Mouse (Mus musculus) embryonic facial prominence, embryonic 11.5 days (tissue): ENCODE results near the gene Kdelc2. TPM values are rescaled to one million over a fixed set of nuclear protein-coding genes. Genes with fewer than 3 reads are reported as not detected.
A peak's percentile ranks its signal among the peaks of the same experiment; 100 is the strongest.

ENCODE experiments used
- ATAC-seq: fragments of 200-750 bp; cut with Nextera tagmentation; replicated peaks from 2 replicates; pipeline ENCODE4 v1.8.0; 2017; ENCODE audit warnings: low read depth; ENCODE audit not compliant: insufficient number of reproducible peaks, low FRiP score, low TSS enrichment
- DNase-seq: peaks from one replicate; pipeline ENCODE4 v3.0.0-alpha.2; 2015; ENCODE audit warnings: low spot score
- H3K27ac ChIP-seq: fragments of 300-500 bp; sonication (generic); replicated peaks from 2 replicates; pipeline ENCODE4 v1.5.1; 2014; ENCODE audit warnings: mild to moderate bottlenecking, low read depth, low read length, control low read depth
- H3K27me3 ChIP-seq: fragments of 300-500 bp; sonication (generic); 2 replicates; pipeline ENCODE4 v1.6.1; 2014; ENCODE audit warnings: mild to moderate bottlenecking, low read length, moderate library complexity, mixed read lengths; ENCODE audit not compliant: control insufficient read depth, insufficient read depth
- H3K36me3 ChIP-seq: fragments of 300-500 bp; sonication (generic); replicated peaks from 2 replicates; pipeline ENCODE4 v1.6.1; 2014; ENCODE audit warnings: low read depth, mild to moderate bottlenecking, low read length, moderate library complexity, mixed read lengths; ENCODE audit not compliant: control insufficient read depth, insufficient read depth
- H3K4me1 ChIP-seq: fragments of 300-500 bp; sonication (generic); 2 replicates; pipeline ENCODE4 v1.6.1; 2014; ENCODE audit warnings: low read length, mixed read lengths; ENCODE audit not compliant: control insufficient read depth, insufficient read depth
- H3K4me2 ChIP-seq: fragments of 300-500 bp; sonication (generic); 2 replicates; pipeline ENCODE4 v1.6.1; 2014; ENCODE audit warnings: low read depth, mild to moderate bottlenecking, control low read depth, low read length, moderate library complexity
- H3K4me3 ChIP-seq: fragments of 300-500 bp; sonication (generic); 2 replicates; pipeline ENCODE4 v1.5.1; 2014; ENCODE audit warnings: low read depth, low read length, control low read depth
- H3K9ac ChIP-seq: fragments of 300-500 bp; sonication (generic); replicated peaks from 2 replicates; pipeline ENCODE4 v1.6.1; 2014; ENCODE audit warnings: mild to moderate bottlenecking, control low read depth, low read length
- H3K9me3 ChIP-seq: fragments of 300-500 bp; sonication (generic); replicated peaks from 2 replicates; pipeline ENCODE4 v1.6.1; 2016; ENCODE audit warnings: mild to moderate bottlenecking, low read length, inconsistent platforms, mixed read lengths; ENCODE audit not compliant: control insufficient read depth
- WGBS: fragments of 180-500 bp; shearing (Covaris S2); extraction: QIAGEN DNeasy Blood & Tissue Kit; methylation state at CpG from one replicate; pipeline ENCODE4 v1.1.7; 2014; 5-methylcytosine and 5-hydroxymethylcytosine counted together
- polyA plus RNA-seq: library from polyadenylated mRNA; unstranded; fragments of >200 nt; fragmentation: Nextera tagmentation; extraction: Ambion mirVana; gene quantifications from 2 replicates; pipeline ENCODE4 v1.2.1, GENCODE M21; 2014

Kdelc2 gene
- polyA plus RNA-seq, 1 experiment from 2014 or later: 14.8 TPM

DNA sequence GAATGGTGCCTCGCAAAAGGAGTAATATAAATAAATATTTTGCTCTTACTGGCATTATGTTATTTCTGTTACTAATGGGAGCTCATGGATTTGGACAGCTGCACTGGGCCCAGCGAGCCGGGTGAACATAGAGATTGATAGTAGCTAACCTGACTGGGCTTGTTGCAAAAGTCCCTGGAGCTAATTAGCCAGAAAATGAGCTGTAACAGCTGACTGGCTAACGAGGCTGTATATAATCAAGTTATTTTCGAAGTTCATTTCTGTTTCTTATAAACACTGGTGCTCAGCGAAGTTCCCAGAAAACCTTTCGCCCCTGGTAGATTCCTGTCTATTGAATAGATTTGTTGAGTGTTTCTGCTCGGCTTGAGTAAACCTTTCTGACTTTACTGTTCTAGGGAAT lies 19.2 kb downstream of the Kdelc2 start:
- no peak overlapping the region for H3K4me2 ChIP-seq
- no peak overlapping the region for H3K4me3 ChIP-seq
- H3K27ac ChIP-seq: no peak overlapping the region
- ATAC-seq (no peak), DNase-seq (no peak)
- H3K9me3 ChIP-seq: no peaks in the 10 kb centered on the region
- no peaks in the 10 kb centered on the region for H3K36me3 ChIP-seq
- no peaks in the 10 kb centered on the region; the same call in 1 of the 2 replicates for H3K4me1 ChIP-seq
- WGBS: 72% methylated on average over 8 of the region's 8 CpGs
- no peaks in the 10 kb centered on the region for H3K27me3 ChIP-seq
- H3K9ac ChIP-seq: no peak overlapping the region

DNA sequence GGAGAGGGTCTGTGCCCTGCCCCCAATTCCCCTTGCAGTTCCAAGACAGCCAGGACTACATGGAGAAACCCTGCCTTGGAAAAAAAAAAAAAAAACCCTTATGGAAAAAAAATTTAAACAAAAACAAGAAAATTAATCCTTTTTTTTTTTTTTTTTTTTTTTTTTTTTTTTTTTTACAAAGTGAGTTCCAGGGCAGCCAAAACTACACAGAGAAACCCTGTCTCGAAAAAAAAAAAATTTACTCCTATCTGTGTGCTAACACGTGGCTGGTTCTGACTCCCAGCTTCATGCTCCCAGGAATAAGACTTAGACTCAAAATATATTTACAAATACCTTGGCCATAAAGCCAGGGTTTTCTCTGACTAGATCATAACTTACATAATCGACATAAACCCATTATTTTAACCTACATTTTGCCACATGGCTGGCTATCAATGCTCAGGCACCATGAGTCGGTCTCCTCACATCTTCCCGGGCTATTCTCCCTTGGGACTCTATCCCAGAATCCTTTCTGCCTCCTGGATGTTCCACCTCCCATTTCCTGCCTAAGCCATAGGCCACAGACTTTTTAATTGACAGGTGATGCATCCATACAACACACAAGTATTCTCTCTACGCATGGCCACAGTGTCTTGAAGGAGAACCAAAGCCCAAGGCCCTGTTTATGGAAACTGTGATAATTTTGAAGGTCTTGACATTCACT lies 20.4 kb downstream of the Kdelc2 start:
- WGBS: 82% methylated on average over 6 of the region's 6 CpGs
- Histone ChIP-seq H3K27ac (no peak overlapping the region), H3K4me1 (no peaks in the 10 kb centered on the region; the same call in 1 of the 2 replicates), H3K27me3 (no peaks in the 10 kb centered on the region), H3K9ac (no peak overlapping the region), H3K4me3 (no peak overlapping the region), H3K9me3 (no peaks in the 10 kb centered on the region), H3K36me3 (no peaks in the 10 kb centered on the region), H3K4me2 (no peak overlapping the region)
- ATAC-seq: no peak
- no peak for DNase-seq

DNA sequence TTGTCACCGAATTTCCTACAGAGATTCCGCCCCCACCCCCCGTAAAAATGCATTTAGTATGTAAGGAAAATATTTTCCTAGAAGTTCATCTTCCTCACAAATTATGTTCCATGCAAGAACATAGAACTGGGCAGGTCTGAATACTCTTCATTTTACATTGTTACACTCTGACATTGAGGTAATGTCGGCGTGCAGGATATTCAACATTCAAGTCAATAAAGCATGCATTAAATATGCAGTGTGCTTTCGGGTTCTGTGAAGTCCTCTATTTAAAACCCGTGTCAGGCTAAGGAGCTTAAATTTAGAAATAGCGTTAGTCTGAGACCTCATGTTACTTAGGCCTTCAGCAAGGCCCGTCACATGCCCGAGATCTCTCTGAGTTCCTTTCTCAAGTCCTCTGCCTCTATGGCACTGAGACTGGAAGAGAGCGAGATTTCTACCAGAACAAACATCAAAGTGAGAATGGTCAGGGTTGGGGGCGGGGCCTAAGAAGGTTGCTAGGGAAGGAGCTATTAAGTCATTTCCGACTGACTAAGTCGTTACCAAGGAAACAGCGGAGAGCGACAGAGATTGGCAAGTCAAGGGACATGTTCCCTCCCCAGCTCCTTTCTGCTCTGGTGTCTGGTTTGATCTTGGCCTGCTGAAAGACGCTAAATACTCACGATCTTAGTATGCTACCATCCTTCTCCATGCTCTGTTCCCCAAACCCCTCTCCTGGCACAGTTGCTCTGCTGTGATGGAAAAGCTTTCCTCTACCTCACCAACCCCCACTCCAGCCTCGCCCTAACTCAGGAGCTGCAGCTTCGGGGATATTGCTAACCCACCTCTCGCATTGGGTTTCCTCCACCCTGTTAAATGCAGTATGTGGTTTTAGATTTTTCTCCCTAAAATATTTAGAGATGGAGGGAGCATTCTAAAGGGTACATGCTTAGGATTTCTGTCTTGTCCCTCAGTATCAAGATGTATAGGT lies 21.2 kb downstream of the Kdelc2 start:
- Histone ChIP-seq H3K36me3 (no peaks in the 10 kb centered on the region), H3K27me3 (no peaks in the 10 kb centered on the region), H3K9ac (peak overlapping the region; percentile 57), H3K27ac (peak overlapping the region; percentile 49; the same call in 1 of the 2 replicates), H3K9me3 (no peaks in the 10 kb centered on the region), H3K4me1 (no peaks in the 10 kb centered on the region; the same call in 1 of the 2 replicates), H3K4me2 (peak overlapping the region; percentile 45), H3K4me3 (peak overlapping the region; percentile 39)
- WGBS: 29% methylated on average over 21 of the region's 21 CpGs
- DNase-seq (peak; percentile 92), ATAC-seq (peak; percentile 89)

DNA sequence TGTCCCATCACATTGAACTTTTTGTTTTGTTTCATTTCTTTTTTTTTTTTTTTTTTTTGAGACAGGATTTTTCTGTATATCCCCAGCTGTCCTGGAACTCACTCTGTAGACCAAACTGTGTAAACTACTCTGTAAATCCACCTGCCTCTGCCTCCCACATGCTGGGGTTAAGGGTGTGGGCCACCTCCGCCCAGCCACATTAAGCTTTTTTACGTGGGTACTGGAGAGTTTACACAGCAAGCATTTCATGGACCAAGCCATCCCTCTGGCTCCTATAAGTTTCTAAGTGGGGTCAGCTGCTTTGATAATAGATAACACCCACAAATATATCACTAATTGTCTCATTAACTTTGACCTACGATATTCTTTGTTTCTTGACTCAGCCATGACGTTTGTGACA lies 24.7 kb downstream of the Kdelc2 start:
- H3K9me3 ChIP-seq: no peaks in the 10 kb centered on the region
- H3K9ac ChIP-seq: no peak overlapping the region
- H3K27ac ChIP-seq: no peak overlapping the region
- WGBS: 84% methylated on average over 4 of the region's 4 CpGs
- ATAC-seq (no peak), DNase-seq (no peak)
- H3K4me1 ChIP-seq: no peaks in the 10 kb centered on the region; the same call in 1 of the 2 replicates
- H3K27me3 ChIP-seq: no peaks in the 10 kb centered on the region
- no peak overlapping the region for H3K4me3 ChIP-seq
- no peak overlapping the region for H3K4me2 ChIP-seq
- no peaks in the 10 kb centered on the region for H3K36me3 ChIP-seq

DNA sequence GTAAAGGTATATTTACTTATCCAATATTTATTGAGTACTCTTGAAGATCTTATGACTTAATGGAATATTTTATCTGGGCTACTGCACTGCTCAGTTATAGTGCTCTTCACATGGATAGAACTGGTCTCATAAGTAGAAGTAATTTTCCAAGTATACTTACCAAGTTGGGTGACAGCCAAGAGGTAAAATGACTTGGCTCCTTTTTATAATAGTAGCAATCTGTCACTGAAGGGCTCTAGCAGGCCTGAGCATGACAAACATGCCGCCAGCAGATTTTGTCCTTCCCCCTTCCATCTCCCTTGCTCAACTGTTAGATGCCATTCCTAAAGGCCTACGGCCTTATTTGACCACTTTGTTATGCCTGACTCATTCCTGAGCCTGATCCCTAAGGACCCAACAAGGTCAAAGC lies 25.1 kb downstream of the Kdelc2 start:
- WGBS: 84% methylated on average over 2 of the region's 2 CpGs

DNA sequence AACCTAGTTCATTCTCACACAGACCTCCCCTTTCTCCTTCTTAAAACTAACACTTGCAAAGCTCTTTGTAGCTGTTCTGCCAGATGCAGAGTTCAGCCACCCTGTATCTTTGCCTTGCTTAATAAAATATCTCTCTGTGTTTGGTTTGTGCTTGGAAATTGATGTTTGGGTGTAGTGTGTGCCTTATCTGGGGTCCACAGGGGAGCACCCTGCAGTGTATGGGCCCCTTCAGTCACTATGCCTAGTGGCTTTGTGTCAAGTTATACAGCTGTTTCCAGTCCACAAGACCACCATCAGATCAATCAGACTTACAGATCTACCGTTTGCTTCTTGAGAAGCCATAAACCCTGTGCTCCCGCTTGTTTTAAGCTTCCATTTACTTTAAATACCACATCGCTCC lies 25.6 kb downstream of the Kdelc2 start:
- H3K4me2 ChIP-seq: no peak overlapping the region
- ATAC-seq (no peak), DNase-seq (no peak)
- no peak overlapping the region for H3K4me3 ChIP-seq
- H3K36me3 ChIP-seq: no peaks in the 10 kb centered on the region
- no peaks in the 10 kb centered on the region for H3K9me3 ChIP-seq
- H3K27ac ChIP-seq: no peak overlapping the region
- no peaks in the 10 kb centered on the region; the same call in 1 of the 2 replicates for H3K4me1 ChIP-seq
- H3K9ac ChIP-seq: no peak overlapping the region
- H3K27me3 ChIP-seq: no peaks in the 10 kb centered on the region
- 85% methylated on average over 3 of the region's 3 CpGs for WGBS

More for the DNA sequence above, 25.1 kb downstream of the Kdelc2 start:
- DNase-seq (no peak), ATAC-seq (no peak)
- H3K9ac ChIP-seq: no peak overlapping the region
- no peak overlapping the region for H3K27ac ChIP-seq
- H3K27me3 ChIP-seq: no peaks in the 10 kb centered on the region
- H3K36me3 ChIP-seq: no peaks in the 10 kb centered on the region
- no peak overlapping the region for H3K4me3 ChIP-seq
- H3K4me1 ChIP-seq: no peaks in the 10 kb centered on the region; the same call in 1 of the 2 replicates
- no peaks in the 10 kb centered on the region for H3K9me3 ChIP-seq
- H3K4me2 ChIP-seq: no peak overlapping the region

DNA sequence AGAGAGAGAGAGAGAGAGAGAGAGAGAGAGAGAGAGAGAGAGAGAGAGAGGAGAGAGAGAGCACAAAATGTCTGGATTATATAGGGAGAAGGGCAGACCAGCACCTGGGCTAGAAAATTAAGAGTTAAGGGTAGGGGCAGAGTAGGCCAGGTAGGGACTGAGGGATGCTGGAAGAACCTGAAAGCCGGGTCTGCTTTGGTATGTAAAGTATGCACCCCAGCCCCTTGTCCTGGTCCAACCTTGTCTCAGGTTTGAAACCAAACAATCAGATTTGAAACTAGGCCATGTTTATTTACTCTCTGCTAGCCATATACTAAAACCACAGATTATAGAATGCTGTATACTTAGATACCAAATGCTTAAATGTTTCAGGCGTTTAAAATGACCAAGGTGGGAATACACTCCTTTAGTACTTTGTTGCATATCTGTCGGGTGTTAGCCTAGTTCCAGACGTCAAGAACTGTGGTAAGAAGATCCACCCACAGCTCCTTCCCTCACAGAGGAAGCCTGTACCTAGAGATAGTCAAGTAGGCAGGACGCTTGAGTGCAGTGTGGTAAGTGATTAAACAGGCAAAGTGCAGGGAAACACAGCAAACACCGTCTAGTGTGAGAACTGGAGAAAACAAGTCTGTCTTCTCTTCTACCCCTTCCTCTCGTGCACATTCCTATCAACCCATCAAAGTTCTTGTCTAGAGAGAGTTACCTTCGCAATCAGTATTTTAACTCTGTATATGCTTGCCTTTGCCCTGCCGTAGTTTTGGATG lies 38.5 kb downstream of the Kdelc2 start:
- Histone ChIP-seq H3K9me3 (no peaks in the 10 kb centered on the region), H3K4me2 (no peak overlapping the region), H3K4me1 (no peaks in the 10 kb centered on the region), H3K27me3 (no peaks in the 10 kb centered on the region), H3K27ac (no peak overlapping the region), H3K9ac (no peak overlapping the region), H3K4me3 (no peak overlapping the region), H3K36me3 (no peaks in the 10 kb centered on the region)
- no peak for DNase-seq
- 68% methylated on average over 9 of the region's 9 CpGs for WGBS
- ATAC-seq: no peak
